Mouse (Mus musculus): ENCODE results near the gene Dner.

The Dner gene

DNA sequence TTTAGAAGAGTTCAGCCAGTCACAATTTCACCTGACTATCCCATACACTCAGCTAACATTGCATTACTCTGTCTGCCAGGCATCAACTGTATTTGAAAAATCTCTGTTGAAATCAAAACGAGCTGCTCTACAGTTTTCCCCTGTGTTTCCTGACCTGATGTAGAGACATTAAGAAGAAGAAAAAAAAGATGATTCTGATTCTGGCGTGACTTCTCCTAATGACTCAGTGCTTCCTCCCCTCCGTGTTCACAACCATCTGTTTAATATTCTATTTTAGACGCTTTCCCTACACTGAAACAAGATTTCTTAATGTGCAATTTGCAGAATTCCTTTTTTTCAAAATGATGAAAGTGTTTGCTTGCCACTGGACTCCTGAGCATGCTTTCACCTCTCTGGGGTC, 374.7 kb downstream of the Dner start:
- no peak for DNase-seq (ENCODE audit: low read depth, low spot score)
